Mouse (Mus musculus): ENCODE data around the gene Gli3. TPM values are rescaled to one million over a fixed set of nuclear protein-coding genes. Genes with fewer than 3 reads are reported as not detected.

The Gli3 gene
- total and polyA plus RNA-seq, 3 experiments: 1.3 to 1.9 (median 1.8) TPM

DNA sequence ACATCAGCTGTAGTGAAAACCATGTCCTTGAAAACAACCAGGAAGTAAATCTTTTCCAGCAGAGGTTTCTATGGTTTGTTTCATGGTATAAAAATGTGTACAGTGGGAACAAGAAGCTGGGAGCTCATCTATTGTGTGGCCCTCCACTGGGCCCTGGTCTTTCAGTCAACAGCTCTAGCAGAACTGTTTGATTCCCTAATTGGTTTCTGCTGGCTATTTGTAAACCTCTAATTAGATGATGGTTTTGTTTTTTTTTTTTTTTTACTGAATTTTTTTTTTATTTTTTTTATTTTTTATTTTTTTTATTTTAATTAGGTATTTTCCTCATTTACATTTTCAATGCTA lies 229.4 kb downstream of the Gli3 start:
- TF ChIP-seq EP300 (IDR thresholded peaks at IDR 0.05; ENCODE audit: insufficient read depth, low read depth, low read length) (no peak), CTCF (IDR thresholded peaks at IDR 0.05) (no peak)
- Histone ChIP-seq H3K4me3 (no peak overlapping the region), H3K27me3 (ENCODE audit: control insufficient read depth, insufficient read depth, low read length) (0 out of 2 replicates have a peak, but pooled peaks cover 2% of the 10 kb centered on the region), H3K79me2 (replicated peaks; ENCODE audit: control insufficient read depth, insufficient read depth, low read length) (no peaks in the 10 kb centered on the region), H3K27ac (no peak overlapping the region), H3K9ac (ENCODE audit: low read depth, low read length) (no peak overlapping the region), H3K4me1 (ENCODE audit: control insufficient read depth, insufficient read depth, low read length) (no peaks in the 10 kb centered on the region; the same call in 1 of the 2 replicates), H3K36me3 (ENCODE audit: control insufficient read depth, insufficient read depth, low read length) (no peaks in the 10 kb centered on the region)
- DNase-seq: no peak
- intact Hi-C loops (cut with DNase I): no loop called here

- intact Hi-C loops (cut with DNase I): no loop called here
- Histone ChIP-seq H3K36me3 (ENCODE audit: control insufficient read depth, insufficient read depth, low read length) (no peaks in the 10 kb centered on the region), H3K4me3 (no peak overlapping the region), H3K27me3 (ENCODE audit: control insufficient read depth, insufficient read depth, low read length) (0 out of 2 replicates have a peak, but pooled peaks cover 2% of the 10 kb centered on the region), H3K9ac (ENCODE audit: low read depth, low read length) (no peak overlapping the region), H3K79me2 (replicated peaks; ENCODE audit: control insufficient read depth, insufficient read depth, low read length) (no peaks in the 10 kb centered on the region), H3K4me1 (ENCODE audit: control insufficient read depth, insufficient read depth, low read length) (no peaks in the 10 kb centered on the region), H3K27ac (no peak overlapping the region)
- DNase-seq: no peak
- 81% methylated on average over 4 of the region's 4 CpGs for WGBS
- TF ChIP-seq CTCF (IDR thresholded peaks at IDR 0.05): no peak
- TF ChIP-seq EP300 (IDR thresholded peaks at IDR 0.05; ENCODE audit: insufficient read depth, low read depth, low read length): no peak
- TF ChIP-seq POLR2A (IDR thresholded peaks at IDR 0.05; ENCODE audit: insufficient read depth, low read depth, low read length): no peak
These were observed 235.2 kb downstream of the Gli3 start for GRCm38 (mm10) chr13:15698284-15698683.

GRCm38 (mm10) chr13:15699116-15699515 lies 236.1 kb downstream of the Gli3 start:
- Histone ChIP-seq H3K79me2 (replicated peaks; ENCODE audit: control insufficient read depth, insufficient read depth, low read length) (no peaks in the 10 kb centered on the region), H3K4me3 (no peak overlapping the region), H3K9ac (ENCODE audit: low read depth, low read length) (no peak overlapping the region), H3K4me1 (ENCODE audit: control insufficient read depth, insufficient read depth, low read length) (no peaks in the 10 kb centered on the region), H3K27ac (no peak overlapping the region), H3K27me3 (ENCODE audit: control insufficient read depth, insufficient read depth, low read length) (0 out of 2 replicates have a peak, but pooled peaks cover 2% of the 10 kb centered on the region), H3K36me3 (ENCODE audit: control insufficient read depth, insufficient read depth, low read length) (no peaks in the 10 kb centered on the region)
- DNase-seq: no peak
- no peak for TF ChIP-seq CTCF (IDR thresholded peaks at IDR 0.05)
- TF ChIP-seq POLR2A (IDR thresholded peaks at IDR 0.05; ENCODE audit: insufficient read depth, low read depth, low read length): no peak
- no peak for TF ChIP-seq EP300 (IDR thresholded peaks at IDR 0.05; ENCODE audit: insufficient read depth, low read depth, low read length)
- 89% methylated on average over 6 of the region's 6 CpGs for WGBS
- intact Hi-C loops (cut with DNase I): no loop called here

- intact Hi-C loops (cut with DNase I): no loop called here
- H3K4me1 ChIP-seq (ENCODE audit: control insufficient read depth, insufficient read depth, low read length): peaks cover 2% of the 10 kb centered on the region; the same call in 1 of the 2 replicates
- no peak overlapping the region for H3K27ac ChIP-seq
- 84% methylated on average over 8 of the region's 8 CpGs for WGBS
- DNase-seq: no peak
- no peaks in the 10 kb centered on the region for H3K27me3 ChIP-seq (ENCODE audit: control insufficient read depth, insufficient read depth, low read length)
- H3K9ac ChIP-seq (ENCODE audit: low read depth, low read length): no peak overlapping the region
- no peaks in the 10 kb centered on the region for H3K79me2 ChIP-seq (replicated peaks; ENCODE audit: control insufficient read depth, insufficient read depth, low read length)
- no peak overlapping the region for H3K4me3 ChIP-seq
- no peak for TF ChIP-seq POLR2A (IDR thresholded peaks at IDR 0.05; ENCODE audit: insufficient read depth, low read depth, low read length)
- no peak for TF ChIP-seq EP300 (IDR thresholded peaks at IDR 0.05; ENCODE audit: insufficient read depth, low read depth, low read length)
- TF ChIP-seq CTCF (IDR thresholded peaks at IDR 0.05): no peak
- H3K36me3 ChIP-seq (ENCODE audit: control insufficient read depth, insufficient read depth, low read length): no peaks in the 10 kb centered on the region
These were observed 241.6 kb downstream of the Gli3 start for GRCm38 (mm10) chr13:15704669-15705068.

GRCm38 (mm10) chr13:15707481-15707881 lies 244.4 kb downstream of the Gli3 start:
- Histone ChIP-seq H3K79me2 (replicated peaks; ENCODE audit: control insufficient read depth, insufficient read depth, low read length) (no peaks in the 10 kb centered on the region), H3K27me3 (ENCODE audit: control insufficient read depth, insufficient read depth, low read length) (no peaks in the 10 kb centered on the region), H3K27ac (no peak overlapping the region), H3K4me3 (no peak overlapping the region), H3K9ac (ENCODE audit: low read depth, low read length) (no peak overlapping the region), H3K36me3 (ENCODE audit: control insufficient read depth, insufficient read depth, low read length) (no peaks in the 10 kb centered on the region), H3K4me1 (ENCODE audit: control insufficient read depth, insufficient read depth, low read length) (peaks cover 2% of the 10 kb centered on the region; the same call in 1 of the 2 replicates)
- peak in 1 of 2 experiments; percentile 32 for DNase-seq
- TF ChIP-seq EP300 (IDR thresholded peaks at IDR 0.05; ENCODE audit: insufficient read depth, low read depth, low read length) (no peak), CTCF (IDR thresholded peaks at IDR 0.05) (peak; percentile 32)
- WGBS: 32% methylated on average over 4 of the region's 4 CpGs
- intact Hi-C loops (cut with DNase I): no loop called here

GRCm38 (mm10) chr13:15713486-15713885 lies 250.5 kb downstream of the Gli3 start:
- TF ChIP-seq POLR2A (IDR thresholded peaks at IDR 0.05; ENCODE audit: insufficient read depth, low read depth, low read length) (no peak), EP300 (IDR thresholded peaks at IDR 0.05; ENCODE audit: insufficient read depth, low read depth, low read length) (no peak), CTCF (IDR thresholded peaks at IDR 0.05) (no peak)
- intact Hi-C loops (cut with DNase I): no loop called here

More at GRCm38 (mm10) chr13:15713486-15713885, 250.5 kb downstream of the Gli3 start:
- no peaks in the 10 kb centered on the region for H3K27me3 ChIP-seq (ENCODE audit: control insufficient read depth, insufficient read depth, low read length)
- no peaks in the 10 kb centered on the region for H3K36me3 ChIP-seq (ENCODE audit: control insufficient read depth, insufficient read depth, low read length)
- H3K9ac ChIP-seq (ENCODE audit: low read depth, low read length): no peak overlapping the region
- H3K4me1 ChIP-seq (ENCODE audit: control insufficient read depth, insufficient read depth, low read length): no peaks in the 10 kb centered on the region; the same call in 1 of the 2 replicates
- DNase-seq: no peak
- no peak overlapping the region for H3K4me3 ChIP-seq
- H3K27ac ChIP-seq: no peak overlapping the region
- no peaks in the 10 kb centered on the region for H3K79me2 ChIP-seq (replicated peaks; ENCODE audit: control insufficient read depth, insufficient read depth, low read length)
- WGBS: 94% methylated on average over 7 of the region's 7 CpGs
